Mouse (Mus musculus) CD4-positive, CD25-positive, alpha-beta regulatory T cell, adult 2 months (primary cell): ENCODE data around the gene Prph.
A peak's percentile ranks its signal among the peaks of the same experiment; 100 is the strongest.

Source experiments
- DNase-seq: peaks from one replicate; pipeline ENCODE4 v3.0.0-alpha.2; 2012; ENCODE audit warnings: low read depth, low spot score

Prph gene

DNA sequence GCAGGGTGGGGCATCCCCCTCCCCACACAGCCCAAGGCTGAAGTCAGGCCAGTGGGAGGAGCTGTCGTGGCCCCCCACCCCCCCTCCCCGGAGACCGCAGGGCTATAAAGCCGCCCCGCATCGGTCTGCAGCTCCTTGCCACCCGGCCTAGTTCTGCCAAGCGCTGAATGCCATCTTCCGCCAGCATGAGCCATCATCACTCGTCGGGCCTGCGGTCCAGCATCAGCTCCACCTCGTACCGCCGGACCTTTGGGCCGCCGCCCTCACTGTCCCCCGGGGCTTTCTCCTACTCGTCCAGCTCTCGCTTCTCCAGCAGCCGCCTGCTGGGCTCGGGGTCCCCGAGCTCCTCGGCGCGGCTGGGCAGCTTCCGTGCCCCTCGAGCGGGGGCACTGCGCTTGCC is at the start of gene Prph:
Gene Prph, plus strand, starts transcription at position 135 of the 400 bp plus-strand sequence.
- DNase-seq = no peak

DNA sequence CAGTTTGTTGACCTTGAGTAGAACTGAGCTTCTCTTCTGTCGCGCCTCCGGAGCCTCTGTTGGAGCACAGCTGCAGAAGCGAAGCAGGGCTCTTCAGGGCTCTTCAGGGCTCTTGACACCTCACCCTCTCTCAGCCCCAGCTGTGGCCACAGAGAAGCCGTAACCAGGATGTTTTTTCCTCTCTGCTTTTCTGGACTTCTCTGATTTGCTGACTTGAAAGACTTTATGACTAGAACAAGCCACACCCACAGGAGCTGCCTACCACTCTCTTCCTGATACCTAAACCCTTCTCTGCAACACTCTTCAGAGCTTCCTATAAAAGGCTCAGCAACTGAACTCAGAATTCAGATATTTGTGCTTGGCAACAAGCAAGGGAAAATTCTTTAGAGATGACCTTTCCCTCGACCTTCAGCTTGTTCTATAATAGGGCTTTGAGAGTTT is 46.2 kb upstream of the Prph start:
- DNase-seq = peak; percentile 80

DNA sequence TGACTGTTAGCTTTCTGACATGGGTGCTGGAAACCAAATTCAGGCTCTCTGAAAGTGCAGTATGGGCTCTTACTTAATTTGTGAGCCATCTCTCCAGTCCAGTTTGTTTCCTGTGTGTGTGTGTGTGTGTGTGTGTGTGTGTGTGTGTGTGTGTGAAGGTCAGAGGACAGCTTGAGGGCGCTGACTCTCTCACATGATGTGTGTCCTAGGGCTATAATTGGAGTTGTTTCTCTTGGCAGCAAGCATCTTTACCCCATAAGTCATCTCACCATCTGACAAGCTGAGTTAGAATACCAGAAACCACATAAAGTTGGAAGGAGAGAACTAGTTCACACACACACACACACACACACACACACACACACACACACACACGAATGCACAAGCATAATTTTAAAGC is 44.1 kb upstream of the Prph start:
- DNase-seq = no peak

DNA sequence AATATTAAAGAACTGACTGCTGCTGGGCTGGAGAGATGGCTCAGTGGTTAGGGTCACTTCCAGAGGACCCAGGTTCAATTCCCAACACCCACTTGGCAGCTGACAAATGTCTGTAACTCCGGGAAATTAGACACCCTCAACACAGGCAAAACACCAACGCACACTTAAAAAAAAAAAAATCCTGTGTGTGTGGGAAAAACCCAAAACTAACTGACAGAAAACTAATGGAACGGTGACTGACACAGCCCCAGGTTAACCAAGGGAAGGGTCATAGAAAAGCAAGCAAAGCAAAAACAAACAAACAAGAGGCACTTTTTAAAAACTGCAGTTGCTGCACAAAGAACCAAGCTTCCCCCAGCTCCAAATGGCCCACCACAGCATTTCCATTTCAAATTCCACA is 43.0 kb upstream of the Prph start:
- no peak for DNase-seq

DNA sequence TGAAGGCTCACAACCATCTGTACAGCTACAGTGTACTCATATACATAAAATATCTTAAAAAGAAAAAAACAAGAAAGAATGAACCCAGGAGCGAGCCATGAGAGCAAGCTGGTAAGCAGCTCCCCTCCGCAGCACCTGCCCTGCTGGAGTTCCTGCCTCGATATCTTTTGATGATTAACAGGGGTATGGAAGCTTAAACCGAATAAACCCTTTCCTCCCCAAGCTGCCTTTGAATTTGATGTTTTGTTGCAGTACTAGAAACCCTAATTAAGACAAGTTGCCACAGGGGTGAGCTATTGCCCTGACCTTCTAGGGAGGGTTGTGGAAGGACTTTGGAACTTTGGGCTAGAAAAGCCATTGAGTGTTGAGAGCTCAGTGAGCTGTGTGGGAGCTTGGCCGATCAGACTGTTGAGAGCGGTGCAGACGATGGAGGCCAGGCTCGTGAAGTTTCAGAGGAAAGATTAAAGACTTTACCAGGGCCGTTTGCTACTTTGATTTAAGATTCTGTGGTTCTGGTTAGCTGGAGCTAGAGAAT is 40.4 kb upstream of the Prph start:
- DNase-seq = no peak

DNA sequence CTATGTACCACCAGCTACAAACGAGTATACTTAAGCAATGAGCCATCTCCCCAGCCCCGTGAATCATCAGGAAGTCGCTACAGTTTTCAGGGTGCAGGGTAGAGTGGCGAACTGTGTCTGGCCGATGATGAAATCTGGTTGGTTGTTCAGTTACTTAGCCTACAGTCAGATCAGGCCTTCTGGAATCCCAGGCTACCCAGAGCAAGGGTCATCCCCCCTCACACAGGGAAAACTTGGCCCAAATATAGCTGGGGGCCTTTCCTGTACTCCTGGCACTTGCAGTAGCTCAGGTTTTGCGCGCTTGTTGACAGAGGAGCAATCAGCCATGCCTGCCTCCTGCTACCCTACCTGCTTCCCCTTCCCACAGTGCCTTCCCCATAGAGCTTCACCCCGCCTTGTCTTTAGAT is 37.6 kb upstream of the Prph start:
- DNase-seq = no peak

DNA sequence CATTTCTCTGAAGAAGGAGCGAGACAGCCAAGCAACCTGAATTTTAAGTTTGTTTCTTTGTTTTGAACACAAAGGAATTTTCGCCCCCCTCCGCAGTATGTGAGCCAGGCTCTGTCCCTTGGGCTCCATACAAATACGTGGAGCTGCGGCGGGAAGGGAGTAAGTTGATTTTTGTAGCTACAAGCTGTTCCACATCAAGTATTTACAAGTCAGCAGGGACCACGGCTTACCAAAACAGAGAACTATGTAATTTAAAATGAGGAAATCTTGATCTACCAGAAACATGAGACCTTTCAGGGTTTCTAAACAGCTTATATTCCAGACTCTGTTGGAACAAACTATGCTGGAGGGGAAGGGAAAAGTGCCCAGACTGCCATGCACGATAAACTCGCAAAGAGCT is 37.0 kb upstream of the Prph start:
- DNase-seq = no peak

DNA sequence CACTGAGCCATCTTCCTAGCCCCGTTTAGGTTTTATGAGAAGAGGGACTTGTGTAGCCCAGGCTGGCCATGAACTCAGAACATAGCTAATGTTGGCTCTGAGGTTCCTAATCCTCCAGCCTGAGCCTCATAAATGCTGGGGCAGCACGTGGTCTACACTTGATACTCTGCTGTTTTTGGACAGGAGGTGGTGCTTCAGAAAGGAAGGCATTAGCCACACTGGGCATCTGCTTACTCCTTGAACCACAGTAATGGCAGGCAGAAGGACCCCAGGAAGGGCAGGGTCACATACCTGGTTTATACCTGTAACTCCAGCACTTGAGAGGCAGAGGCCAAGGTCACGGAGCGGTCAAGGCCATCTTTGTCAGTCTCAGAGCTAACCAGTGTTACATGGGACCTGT is 36.3 kb upstream of the Prph start:
- no peak for DNase-seq

DNA sequence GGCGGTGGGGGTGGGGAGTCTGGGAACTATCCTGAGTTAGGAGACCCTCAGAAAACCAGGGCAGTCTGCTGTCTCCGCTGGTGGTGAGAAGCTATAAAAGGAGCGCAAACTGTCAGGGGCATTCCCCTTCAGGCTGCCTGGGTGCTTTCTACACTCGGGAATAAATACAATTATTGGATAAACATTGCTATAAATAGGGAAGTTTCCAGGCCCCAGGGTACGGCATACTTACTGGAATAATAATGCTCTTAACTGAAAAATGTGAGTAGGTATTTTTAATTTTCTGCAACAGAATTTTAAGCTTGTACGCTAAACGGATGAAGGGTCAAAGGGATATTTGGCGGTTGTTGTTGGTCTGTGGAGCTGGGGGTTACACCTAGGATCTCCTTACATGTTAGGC is 35.5 kb upstream of the Prph start:
- DNase-seq = no peak

DNA sequence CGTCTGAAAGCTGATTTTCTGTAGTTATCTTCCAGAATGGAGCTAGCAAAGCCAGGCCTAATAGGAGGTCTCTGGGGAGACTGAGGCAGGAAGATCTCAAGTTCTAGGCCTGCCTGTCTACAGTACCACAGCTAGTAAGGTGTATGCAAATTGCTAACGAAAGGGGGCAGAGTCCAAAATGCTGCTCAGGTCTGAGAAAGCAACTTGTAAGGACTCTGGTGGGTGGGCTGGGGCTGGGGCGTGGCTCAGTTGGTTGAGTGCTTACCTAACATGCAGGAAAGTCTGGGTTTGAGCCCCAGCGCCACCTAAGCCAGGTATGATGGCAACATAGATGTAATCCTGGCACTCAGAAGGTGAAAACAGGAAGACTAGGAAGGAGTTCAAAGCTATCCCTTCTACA is 34.8 kb upstream of the Prph start:
- DNase-seq = no peak

DNA sequence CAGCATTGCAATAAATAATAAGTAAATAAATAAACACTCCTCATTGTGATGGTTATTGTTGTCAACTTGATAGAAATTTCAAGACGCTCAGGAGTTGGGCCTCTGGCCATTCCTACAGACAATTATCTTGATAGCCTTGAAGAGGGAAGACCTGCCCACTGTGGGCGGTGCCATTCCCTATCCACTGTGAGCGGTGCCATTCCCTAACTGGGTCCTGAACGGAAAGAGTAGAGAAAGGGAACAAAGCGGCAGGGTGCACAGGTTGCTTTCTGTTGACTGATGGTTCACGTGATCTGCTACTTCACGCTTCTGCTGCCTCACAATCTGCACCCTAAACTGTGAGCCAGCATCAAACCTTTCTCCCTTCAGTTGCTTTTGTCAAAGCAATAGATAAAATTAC is 33.7 kb upstream of the Prph start:
- no peak for DNase-seq

DNA sequence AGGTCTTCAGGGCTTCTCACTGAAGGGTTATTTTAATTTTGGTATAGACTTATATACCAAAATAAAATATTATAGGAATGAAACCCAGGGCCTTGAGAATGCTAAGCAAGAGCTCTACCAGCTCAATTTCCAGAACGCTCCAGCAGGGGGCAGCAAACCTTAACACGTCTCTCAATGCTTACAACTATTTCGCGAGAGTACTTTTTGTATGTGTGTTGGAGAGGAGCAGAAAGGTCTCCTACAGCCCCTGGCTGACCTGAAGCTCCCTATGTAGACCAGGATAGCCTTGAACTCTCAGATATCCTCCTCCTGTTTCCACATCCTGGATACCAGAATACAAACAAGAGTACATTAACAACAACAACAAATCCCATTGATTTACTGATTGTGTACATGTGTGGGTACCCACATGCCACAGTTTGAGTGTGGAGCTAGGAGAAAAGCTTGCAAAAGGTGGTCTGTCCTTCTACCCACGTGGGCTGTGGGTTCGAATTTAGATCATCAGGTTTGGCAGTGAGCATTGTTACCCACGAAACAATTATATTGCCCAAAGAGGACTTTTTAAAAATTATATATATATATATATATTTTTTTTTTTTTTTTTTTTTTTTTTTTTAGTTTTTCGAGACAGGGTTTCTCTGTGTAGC is 30.2 kb upstream of the Prph start:
- DNase-seq = peak; percentile 89

DNA sequence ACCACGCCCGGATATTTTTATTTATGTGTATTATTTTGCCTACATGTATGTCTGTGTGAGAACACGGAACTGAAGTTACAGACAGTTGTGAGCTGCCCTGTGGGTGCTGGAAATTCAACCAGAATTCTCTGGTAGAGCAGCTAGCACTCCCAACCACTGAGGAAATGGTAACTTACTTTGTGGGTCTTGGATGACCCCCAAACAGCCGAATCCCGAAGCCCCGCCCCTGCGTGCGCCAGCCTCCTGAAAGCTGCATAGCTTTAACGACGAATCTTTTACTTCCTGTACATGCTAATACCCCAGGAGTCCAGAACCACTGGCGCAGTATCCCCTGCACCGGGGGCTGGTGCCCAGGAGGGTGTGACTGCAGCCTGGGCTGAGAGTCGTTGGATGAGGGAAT is 29.6 kb upstream of the Prph start:
- no peak for DNase-seq

DNA sequence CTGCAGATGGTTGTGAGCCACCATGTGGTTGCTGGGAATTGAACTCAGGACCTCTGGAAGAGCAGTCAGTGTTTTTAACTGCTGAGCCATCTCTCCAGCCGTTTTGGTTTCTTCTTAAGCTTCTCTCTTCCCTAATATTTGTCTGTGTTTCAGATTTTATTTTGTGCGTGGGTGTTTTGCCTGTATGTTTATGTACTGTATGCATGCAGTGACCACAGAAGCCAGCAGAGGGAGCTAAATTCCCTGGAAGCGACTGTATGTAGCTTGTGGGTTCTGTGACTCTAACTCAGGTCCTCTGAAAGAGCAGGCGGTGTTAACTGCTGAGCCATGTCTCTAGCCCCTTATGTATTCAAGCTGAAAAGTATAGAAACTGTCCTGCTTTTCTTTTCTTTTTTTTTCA is 28.7 kb upstream of the Prph start:
- DNase-seq = peak; percentile 86

DNA sequence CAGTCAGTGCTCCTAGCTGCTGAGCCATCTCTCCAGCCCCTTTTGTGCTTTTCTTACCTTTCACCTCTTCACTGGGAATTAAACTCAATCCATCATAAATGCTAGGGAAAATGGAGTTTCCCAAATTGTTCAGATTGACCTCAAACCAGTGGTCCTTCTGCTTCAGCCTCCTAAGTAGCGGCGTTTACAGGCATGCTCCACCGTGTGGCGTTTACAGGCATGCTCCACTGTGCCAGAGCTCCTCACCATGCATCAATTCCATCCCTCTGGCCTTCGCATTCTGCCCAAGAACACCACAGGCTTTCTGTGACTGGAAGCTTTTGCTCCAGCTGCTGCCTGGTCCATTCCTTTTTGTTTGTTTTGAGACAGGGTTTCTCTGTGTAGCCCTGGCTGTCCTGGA is 27.9 kb upstream of the Prph start:
- no peak for DNase-seq

DNA sequence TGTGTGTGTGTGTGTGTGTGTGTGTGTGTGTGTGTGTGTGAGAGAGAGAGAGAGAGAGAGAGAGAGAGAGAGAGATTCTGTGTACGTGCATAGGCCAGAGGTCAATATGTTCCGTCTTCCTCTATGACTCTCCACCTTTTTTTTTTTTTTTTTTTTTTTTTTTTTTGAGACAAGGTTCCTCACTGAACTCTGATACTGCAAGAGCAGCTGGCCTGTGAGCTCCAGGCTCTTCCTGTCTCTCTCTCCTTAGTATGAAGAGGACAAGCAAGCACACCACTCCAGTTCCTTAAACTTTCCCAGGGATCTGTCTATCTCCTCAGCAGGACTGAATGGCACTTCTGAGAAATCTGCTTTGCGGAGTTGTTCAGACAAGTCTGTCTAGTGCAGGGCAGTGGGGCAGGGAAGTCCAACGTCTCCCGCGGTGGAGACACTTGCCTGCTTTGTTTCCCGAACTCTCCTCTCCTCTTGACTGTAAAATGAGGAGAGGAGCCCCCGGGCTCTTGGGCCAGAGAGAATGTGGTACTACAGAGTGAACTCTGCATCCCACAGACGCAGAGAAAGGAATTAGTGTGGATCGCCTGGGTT is 26.0 kb upstream of the Prph start:
- peak; percentile 25 for DNase-seq

DNA sequence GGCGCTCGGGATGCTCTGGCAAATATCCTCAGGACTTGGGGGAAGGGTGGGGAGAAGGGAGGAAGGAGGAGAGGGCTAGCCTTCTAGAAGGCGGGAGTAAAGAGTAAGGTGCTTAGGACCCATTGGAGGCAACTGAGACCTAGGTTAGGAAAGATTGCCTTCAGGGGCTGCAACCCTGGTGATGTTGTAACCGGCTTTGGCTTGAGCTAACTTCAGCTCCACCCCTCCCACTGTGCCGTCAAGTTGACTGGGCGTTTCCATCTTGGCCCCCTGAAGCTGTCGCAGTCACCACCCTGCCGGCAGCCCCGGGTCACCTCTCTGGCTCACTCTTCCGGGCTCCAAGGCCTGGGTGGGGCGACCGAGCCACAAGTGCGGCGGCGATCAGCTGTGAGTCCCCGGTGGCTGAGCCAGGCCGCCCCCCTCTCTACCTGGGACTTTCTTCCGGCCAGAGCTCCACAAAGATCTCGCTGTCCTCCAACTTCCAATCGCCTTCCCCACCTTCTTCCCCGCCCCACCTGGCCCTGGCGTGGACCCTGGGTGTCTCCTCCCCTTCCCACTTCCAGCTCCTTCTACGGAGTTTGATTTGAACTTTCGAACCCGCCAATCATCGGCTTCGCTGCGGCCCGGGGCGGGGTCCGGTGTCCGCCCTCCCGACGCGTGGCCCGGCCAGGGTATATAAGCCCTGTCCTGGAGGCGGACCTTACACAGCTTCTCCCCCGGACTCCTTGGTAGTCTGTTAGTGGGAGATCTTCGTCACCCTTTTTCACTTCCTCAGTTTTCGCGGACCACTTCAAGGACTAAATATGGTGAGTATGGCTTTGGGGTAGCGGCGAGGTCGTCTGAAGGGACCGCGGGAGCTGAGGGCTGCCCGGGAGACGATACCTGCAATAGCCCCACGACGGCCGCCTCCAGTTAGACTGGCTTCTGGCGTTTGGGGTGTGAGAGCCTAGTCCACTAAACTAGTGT is 25.1 kb upstream of the Prph start, which contains the start of gene Tuba1c:
Gene Tuba1c, plus strand, starts transcription at position 273 of the 966 bp plus-strand sequence.
- DNase-seq = peak; percentile 95

DNA sequence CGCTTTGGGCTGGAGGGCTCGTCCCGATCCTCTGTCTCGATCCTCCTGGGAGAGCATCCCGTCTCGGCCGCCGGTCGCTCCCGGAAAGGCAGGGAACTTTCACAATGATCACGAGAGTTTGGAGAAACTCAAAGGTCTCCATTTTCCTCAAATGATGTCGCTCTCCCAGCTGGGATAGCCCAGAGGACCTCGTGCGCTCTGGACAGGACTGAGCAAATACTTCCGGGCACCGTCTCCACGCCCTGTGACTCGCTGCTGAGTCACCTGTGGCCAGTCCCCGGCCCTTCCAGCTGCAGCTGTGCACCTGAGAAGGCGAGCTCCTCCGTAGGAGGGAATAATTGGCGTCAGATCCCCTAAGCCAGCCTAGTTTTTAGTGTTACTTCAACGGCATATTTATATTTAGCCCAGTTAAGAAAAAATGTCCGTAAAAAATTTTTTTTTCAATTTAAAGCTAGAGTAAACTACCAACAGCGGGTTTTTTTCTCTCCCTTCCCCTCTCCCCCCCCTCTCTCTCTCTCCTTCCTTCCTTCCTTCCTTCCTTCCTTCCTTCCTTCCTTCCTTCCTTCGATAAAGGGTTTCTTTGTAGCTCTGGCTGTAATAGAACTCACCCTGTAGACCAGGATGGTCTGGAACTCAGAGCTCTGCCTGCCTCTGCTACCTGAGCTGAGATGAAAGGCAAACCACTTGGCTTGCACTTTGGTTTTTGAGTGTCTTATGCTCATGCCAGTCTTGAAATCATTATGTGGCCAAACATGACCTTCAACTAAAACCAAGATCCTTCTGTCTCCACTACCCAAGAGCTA is 24.2 kb upstream of the Prph start:
- peak; percentile 59 for DNase-seq

DNA sequence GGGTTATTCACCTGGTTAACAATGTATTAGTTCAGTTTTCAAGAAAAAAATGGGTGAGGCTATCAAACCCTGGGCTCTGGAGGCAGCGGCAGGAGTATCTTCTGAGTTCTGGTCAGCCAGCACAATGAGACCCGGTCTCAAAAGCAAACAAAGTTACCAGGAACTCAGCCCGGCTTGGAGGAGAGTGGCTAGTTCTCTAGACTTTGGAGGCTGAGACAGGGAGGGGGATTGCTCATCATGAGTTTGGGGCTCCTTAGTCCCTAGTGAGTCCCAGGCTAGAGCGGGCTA is 23.6 kb upstream of the Prph start:
- no peak for DNase-seq

DNA sequence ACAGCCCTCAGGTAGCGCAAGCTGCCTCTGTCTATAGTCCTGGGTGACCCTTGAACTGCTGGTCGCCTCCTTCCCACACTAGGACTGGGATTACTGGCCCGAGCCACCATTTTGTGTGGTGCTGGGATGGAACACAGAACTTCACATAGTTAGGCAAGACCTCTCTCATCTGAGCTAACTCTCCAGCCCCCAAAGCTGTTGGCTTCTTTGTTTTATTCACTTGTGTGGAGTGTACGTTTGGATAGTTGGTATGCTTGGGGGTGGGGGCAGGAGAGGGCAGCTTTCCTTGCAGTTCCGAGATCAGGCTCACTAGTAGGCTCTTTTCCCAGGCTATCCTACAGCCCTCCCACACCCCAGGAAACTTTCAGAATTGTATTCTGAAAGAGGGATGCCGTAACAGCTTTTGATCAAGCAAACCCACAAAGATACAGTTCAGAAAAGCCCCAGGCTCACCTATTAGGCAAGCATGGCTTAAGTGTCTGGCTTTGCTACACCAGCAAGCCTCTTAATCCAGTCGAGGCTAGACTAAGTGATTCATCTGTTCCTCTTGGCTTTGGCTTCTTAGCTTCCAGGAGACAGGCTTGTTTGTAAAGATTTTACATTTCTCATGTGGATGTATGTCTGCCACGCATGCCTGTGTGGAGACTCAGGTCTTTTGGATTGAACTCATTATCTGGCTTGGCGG is 22.8 kb upstream of the Prph start:
- no peak for DNase-seq

DNA sequence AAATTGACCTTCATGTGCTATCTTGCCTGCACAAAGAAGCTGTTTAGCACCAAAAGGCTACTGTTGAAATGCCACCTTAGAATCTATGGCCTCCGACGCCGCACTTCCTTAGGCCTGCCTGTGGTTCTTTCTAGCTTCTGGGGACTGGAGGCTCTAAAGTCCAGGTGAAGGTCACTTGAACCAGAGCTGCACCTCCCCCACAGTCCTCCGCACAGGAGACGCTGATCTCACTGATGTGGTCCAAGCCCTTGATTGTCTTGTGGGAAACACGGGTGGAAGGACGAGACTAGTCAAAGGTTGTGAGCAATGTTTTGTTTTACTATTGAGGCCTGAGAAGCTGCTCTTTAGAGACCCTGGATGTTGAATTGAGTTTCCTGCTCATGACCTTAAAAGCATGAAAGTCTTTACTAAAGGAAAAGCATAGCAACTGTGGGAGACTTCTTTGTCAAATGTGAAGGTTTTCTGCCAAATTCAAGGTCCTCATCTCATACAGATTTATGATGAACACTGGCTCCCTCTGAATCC is 22.2 kb upstream of the Prph start:
- no peak for DNase-seq
